Mouse (Mus musculus) natural killer cell, adult 2 months (primary cell): ENCODE data around the gene Sash3.
"Not testable (repeated sequence)": the region's sequence is repeated elsewhere in the genome, so short reads cannot be mapped to it uniquely, and the experiment has no call there.

ENCODE experiments used
- DNase-seq, 2 experiments: peaks; one replicate each; pipeline ENCODE4 v3.0.0; 2022; ENCODE audit warnings: low spot score in 2 of 2

Gene Sash3

GRCm38 (mm10) chrX:48202995-48203394, 56.8 kb downstream of the Sash3 start:
- DNase-seq: no peak

GRCm38 (mm10) chrX:48203763-48204162, 57.5 kb downstream of the Sash3 start:
- no peak for DNase-seq

GRCm38 (mm10) chrX:48204469-48204868, 58.2 kb downstream of the Sash3 start:
- DNase-seq: no peak

GRCm38 (mm10) chrX:48207761-48208487, 61.7 kb downstream of the Sash3 start:
- DNase-seq: no peak

GRCm38 (mm10) chrX:48208519-48209185, 62.4 kb downstream of the Sash3 start, which contains the start of gene Zdhhc9:
TSS of gene Zdhhc9 (minus strand) at chrX:48208878.
- DNase-seq: peak; percentile 81 to 85

- DNase-seq: not testable (repeated sequence)
Measured at GRCm38 (mm10) chrX:48209746-48210145, 63.5 kb downstream of the Sash3 start.
